Mouse (Mus musculus) Patski (cell line): ENCODE results near the gene Osbpl8. TPM values are rescaled to one million over a fixed set of nuclear protein-coding genes. Genes with fewer than 3 reads are reported as not detected.
"Not testable (repeated sequence)": the region's sequence is repeated elsewhere in the genome, so short reads cannot be mapped to it uniquely, and the experiment has no call there.

Source experiments
- ATAC-seq: fragments of 100-300 bp; one replicate; pipeline ENCODE4 v1.8.0; 2021
- CTCF ChIA-PET: fragments of 350-600 bp; sonication (Branson Sonifier 250); formaldehyde crosslinking; loops from one replicate; lab custom pipeline; 2022; ENCODE audit warnings: inconsistent platforms; lab: Charles Lee
- POLR2A ChIA-PET: fragments of 350-600 bp; sonication (Branson Sonifier 250); formaldehyde crosslinking; loops from one replicate; lab custom pipeline; 2022; ENCODE audit warnings: antibody characterized with exemption, inconsistent platforms; lab: Charles Lee
- DNase-seq: peaks from one replicate; pipeline ENCODE4 v3.0.0-alpha.2; 2011; ENCODE audit warnings: low read depth, low spot score
- H3K27me3 ChIP-seq: fragments of 371-371 bp; one replicate; pipeline ENCODE4 v1.5.1; 2021
- CTCF ChIP-seq: fragments of 100-300 bp; IDR thresholded peaks from one replicate; pipeline ENCODE4 v1.5.1; 2021
- in situ Hi-C: fragments of 300-500 bp; cut with MboI; formaldehyde crosslinking; loops from 3 replicates; pipeline ENCODE4 v1.11.1; 2018; ENCODE audit warnings: low pct_unique_long_range_greater_than_20kb, mixed read lengths
- polyA plus RNA-seq: library from polyadenylated mRNA; unstranded; gene quantifications from one replicate; pipeline ENCODE4 v1.2.3, GENCODE M21; 2021

The Osbpl8 gene
- polyA plus RNA-seq, 1 experiment from 2014 or later = 13.1 TPM

DNA sequence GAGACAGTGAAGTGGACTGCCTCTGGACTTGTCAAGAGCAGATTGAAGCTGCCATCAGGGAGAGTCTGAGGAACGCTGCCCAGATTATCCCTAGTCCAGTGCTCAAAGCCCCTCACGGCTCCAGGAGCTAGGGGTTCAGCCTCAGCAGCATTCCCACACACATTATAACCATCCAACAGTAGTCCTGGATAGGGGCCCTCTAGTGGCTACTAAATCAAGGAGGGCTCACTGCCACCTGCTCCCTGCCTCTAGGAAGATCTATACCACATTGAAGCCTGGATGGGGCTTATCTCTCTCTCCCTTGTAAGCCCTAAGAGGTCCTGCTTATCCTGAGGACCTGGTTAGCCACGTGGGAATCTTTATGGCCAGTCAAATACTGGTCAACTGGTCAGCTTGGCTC, 16.1 kb downstream of the Osbpl8 start:
- in situ Hi-C loops = no loop called here
- DNase-seq (no peak), ATAC-seq (no peak)
- CTCF ChIA-PET = interaction anchor here (0.8 to 1.9 kb wide), 5 partner anchors 9 to 72 kb away, joined by 3 to 9 read pairs (median 4); no protein-coding TSS in a partner anchor
- no peaks in the 10 kb centered on the region for H3K27me3 ChIP-seq
- peak; percentile 49 for TF ChIP-seq CTCF
- POLR2A ChIA-PET = no interaction called here

DNA sequence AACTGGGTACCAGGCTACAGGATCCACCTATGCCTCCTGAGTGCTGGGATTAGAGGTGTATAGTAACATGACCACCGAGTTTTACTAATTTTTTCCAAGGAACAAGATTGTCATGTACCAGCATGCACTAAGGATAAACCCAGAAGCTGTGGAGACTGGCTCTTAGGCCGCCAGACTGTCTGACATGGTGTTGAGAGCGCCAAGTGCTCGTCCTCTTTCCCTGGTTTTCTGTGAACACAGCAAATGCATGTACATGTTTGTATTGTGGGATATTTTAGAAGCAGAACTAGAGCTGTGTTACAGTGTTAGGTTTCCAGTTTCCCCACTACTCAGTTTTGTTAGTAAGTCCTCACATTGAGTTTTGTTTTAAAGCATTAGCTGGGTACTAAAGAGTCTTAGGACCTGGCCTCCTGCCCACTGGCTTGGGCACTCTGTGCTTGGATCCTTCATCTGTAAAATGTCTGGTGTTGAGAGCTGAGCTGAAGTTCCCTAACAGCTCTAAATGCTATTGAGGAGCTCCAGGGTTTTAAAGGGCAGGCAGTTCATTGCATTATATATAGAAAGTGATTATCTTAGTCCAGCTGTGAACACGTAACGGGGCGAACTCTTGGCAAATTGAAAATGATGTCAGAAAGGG, 19.2 kb downstream of the Osbpl8 start:
- no peak for TF ChIP-seq CTCF
- POLR2A ChIA-PET = no interaction called here
- H3K27me3 ChIP-seq = no peaks in the 10 kb centered on the region
- in situ Hi-C loops = no loop called here
- DNase-seq (no peak), ATAC-seq (no peak)
- CTCF ChIA-PET = interaction anchor here (0.7 to 1.5 kb wide), 2 partner anchors 17 to 43 kb away, joined by 3 to 4 read pairs; no protein-coding TSS in a partner anchor

DNA sequence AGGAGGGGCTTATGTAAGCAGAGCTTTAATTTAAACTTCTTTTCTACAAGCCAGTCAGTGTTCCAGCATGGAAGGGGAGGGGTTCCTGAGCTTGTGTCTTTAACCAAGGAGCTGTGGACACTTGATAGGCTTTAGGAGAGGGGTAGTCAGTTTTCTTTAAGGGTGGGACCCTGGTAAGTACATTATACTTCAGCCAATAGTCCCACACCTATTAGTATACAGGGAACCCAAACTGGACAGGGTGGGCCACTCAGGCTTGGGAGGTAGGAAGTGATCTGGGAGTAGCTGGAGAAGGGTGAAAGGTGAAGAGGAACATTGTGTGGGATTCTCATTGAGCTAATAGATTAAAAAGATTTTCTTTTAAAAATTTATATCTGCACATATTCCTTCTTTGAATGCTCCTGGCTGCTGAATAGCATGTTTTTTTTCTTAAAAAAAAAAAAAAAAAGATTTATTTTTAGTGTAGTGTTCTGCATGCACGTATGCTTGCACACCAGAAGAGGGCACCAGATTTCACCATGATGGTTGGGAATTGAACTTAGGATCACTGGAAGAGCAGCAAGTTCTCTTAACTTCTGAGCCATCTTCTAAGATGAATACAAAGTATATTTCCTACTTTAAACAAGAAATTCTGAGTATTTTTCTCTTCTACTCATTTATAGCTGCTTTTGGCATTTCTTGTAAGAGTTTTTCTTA, 21.2 kb downstream of the Osbpl8 start:
- no peaks in the 10 kb centered on the region for H3K27me3 ChIP-seq
- peak; percentile 37 for TF ChIP-seq CTCF
- no peak for ATAC-seq
- CTCF ChIA-PET = interaction anchor here (1.2 to 1.6 kb wide), 3 partner anchors 9 to 79 kb away, joined by 3 to 5 read pairs (median 5); no protein-coding TSS in a partner anchor
- POLR2A ChIA-PET = no interaction called here
- DNase-seq = no peak
- in situ Hi-C loops = no loop called here

DNA sequence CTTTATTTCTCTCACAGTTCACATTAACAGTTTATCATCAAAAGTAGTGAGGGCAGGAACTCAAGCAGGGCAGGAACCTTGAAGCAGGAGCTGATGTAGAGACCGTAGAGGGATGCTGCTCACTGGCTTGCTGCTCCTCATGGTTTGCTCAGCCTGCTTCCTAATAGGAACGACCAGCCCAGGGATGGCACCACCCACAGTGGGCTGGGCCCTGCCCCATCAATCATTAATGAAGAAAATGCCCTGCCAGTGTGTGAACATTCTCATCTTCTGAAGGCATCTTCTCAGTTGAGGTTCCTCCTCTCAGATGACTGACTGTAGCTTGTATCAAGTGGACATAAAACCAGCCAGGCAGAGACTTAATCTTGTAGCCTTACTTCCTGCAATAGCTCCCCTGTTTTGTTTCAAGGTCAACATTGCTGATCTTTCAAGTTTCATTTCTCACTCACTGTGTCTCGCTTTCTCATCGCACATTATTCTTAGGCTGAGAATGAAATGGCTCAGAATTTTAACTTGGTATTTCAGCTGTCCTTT, 24.5 kb downstream of the Osbpl8 start:
- ATAC-seq (peak; percentile 26), DNase-seq (no peak)
- no peak for TF ChIP-seq CTCF
- in situ Hi-C loops = no loop called here
- ChIA-PET CTCF (interaction anchor here (0.9 to 2.1 kb wide), 2 partner anchors 9 to 61 kb away, joined by 3 to 8 read pairs; no protein-coding TSS in a partner anchor), POLR2A (no interaction called here)
- no peaks in the 10 kb centered on the region for H3K27me3 ChIP-seq

DNA sequence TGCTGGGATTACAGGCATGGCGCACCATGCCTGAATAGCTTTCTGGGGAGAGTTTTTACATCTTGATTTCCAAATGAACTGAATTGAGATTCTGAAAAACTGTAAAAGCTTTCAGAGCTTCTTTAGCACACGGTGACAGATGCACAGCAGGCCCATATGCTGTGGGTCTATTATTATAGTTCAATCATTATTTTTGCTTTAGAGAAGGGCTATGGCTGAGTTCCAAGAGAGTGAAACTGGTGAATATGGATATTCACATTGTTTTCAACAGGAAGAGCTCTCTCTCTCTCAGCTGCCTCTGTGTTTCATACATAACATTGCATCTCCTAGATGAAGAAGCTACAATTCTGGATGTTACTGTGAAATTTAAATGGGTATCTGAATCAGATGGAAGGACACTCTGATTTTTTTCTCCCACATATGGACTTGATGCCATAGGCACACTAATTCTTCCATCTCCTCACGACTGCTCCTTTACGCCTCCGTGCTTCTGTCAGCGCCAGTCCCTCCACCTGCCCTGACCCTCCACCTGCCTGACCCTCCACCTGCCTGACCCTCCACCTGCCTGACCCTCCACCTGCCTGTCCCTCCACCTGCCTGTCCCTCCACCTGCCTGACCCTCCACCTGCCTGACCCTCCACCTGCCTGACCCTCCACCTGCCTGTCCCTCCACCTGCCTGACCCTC, 25.7 kb downstream of the Osbpl8 start:
- no peak for ATAC-seq
- ChIA-PET CTCF (interaction anchor here (2.1 kb wide), 1 partner anchor 10 kb away, joined by 8 read pairs; no protein-coding TSS in a partner anchor), POLR2A (interaction anchor here (0.8 kb wide), 1 partner anchor 420 kb away, joined by 3 read pairs; no protein-coding TSS in a partner anchor)
- in situ Hi-C loops = no loop called here
- no peaks in the 10 kb centered on the region for H3K27me3 ChIP-seq
- no peak for DNase-seq
- no peak for TF ChIP-seq CTCF

DNA sequence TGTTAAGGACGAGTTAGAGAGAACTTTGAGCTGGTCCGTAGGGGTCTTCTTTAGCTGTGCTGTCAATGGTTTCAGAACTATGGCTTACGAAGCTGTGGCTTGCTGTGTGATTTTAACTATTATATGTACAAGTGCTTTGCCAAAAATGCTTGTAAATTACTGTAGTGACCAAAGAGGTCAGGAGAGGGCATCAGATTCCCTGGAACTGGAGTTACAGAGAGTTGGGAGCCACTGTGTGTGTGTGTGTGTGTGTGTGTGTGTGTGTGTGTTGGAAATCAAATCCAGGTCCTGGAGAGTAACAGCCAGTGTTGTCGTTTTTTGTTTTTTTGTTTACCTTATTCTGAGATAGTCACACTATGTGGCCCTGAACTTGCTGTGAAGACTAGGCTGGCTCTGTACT, 29.0 kb downstream of the Osbpl8 start:
- no peaks in the 10 kb centered on the region for H3K27me3 ChIP-seq
- DNase-seq (no peak), ATAC-seq (no peak)
- in situ Hi-C loops = no loop called here
- TF ChIP-seq CTCF = no peak
- CTCF ChIA-PET = no interaction called here
- POLR2A ChIA-PET = no interaction called here

DNA sequence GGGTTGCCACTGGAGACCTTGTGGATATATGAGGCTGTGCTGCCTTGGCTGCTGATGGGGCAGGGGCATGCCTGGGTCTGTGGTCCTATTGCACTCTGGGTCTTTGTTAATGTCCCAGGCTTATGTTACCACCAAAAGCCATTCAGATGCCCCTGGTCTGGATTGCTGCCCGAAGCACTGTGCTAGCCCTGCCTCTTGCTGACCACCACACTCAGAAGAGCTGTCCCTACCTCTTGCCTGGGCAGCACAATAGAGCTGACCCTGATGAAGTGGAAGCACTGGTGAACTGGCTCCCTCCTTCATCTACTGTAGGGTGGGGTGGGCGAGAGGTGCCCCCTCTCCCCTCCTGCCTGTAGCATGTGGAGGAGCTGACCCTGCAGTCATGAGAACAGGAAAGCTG, 31.6 kb downstream of the Osbpl8 start:
- in situ Hi-C loops = no loop called here
- ChIA-PET CTCF (interaction anchor here (0.8 kb wide), 1 partner anchor 31 kb away, joined by 3 read pairs; no protein-coding TSS in a partner anchor), POLR2A (interaction anchor here (0.6 kb wide), 1 partner anchor 31 kb away, joined by 3 read pairs; no protein-coding TSS in a partner anchor)
- no peak for TF ChIP-seq CTCF
- H3K27me3 ChIP-seq = no peaks in the 10 kb centered on the region
- ATAC-seq = no peak
- no peak for DNase-seq

DNA sequence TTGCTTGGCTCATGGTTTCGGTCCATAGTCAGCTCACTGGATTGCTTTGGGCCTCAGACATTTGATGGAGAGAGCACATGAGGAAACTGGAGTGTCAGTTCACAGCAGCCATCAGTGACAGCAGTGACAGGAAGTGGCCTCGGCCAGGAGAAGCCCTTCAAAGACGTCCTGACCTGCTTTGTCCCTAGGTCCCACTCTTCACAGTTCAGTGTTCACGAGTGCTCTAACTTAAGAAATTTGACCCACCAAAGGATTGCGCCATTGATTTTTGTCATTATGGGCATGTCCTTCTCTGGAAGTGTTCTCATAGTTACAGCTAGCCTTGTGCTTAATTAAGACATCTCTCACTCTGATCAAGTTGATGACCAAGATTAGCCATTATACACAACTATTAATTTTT, 34.2 kb downstream of the Osbpl8 start:
- H3K27me3 ChIP-seq, POLR2A ChIA-PET, in situ Hi-C loops, DNase-seq, CTCF ChIA-PET, ATAC-seq: not testable (repeated sequence)

DNA sequence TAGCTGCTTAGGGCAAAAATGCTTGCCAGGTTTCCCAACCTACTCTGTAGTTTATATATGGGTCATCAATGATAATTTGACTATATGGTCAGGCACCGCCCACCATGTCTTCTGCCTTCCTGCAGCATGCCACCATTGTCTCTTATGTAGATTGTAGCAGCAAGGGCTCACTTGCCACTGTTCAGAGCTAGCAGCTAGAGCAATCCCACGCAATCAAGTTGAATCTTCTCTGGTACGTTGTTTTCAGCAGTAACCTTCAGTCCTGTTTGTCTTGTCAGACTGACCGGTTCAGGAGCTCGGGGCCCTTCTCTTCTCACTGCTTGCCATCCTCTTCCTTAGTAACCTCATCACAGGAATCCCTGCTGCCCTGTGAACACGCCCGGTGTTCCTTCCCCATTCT, 36.6 kb downstream of the Osbpl8 start:
- CTCF ChIA-PET = interaction anchor here (1.0 to 1.4 kb wide), 2 partner anchors 9 to 15 kb away, joined by 3 to 5 read pairs; no protein-coding TSS in a partner anchor
- in situ Hi-C loops = no loop called here
- ATAC-seq = no peak
- H3K27me3 ChIP-seq = no peaks in the 10 kb centered on the region
- DNase-seq = no peak
- POLR2A ChIA-PET = no interaction called here
- TF ChIP-seq CTCF = no peak

DNA sequence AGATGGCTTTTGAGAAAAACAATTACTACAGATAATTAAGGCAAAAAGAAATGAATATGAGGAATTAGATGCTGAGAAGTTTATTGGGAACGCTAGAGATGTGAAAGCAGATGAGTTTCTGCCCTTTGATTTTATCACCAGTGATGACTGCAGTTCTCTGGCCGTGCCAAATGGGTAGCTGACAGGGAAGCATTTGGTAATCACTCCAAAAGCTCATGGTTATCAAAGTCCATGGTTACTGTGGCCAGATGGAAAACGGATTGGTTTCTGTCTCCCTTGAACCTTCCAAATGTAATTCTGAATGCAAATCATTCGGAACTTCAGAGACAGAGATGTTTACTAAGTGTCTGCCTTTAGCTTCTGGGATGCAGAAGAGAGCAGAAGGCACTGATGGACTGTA, 37.1 kb downstream of the Osbpl8 start:
- ChIA-PET POLR2A (no interaction called here), CTCF (interaction anchor here (1.0 kb wide), 1 partner anchor 9 kb away, joined by 3 read pairs; no protein-coding TSS in a partner anchor)
- no peaks in the 10 kb centered on the region for H3K27me3 ChIP-seq
- ATAC-seq (no peak), DNase-seq (no peak)
- in situ Hi-C loops = no loop called here
- TF ChIP-seq CTCF = no peak
